Mouse (Mus musculus): ENCODE data around the gene Krt87. TPM values are rescaled to one million over a fixed set of nuclear protein-coding genes. Genes with fewer than 3 reads are reported as not detected.

The Krt87 gene
- polyA plus RNA-seq (2015; fragmentation: Nextera tagmentation; extraction: Ambion mirVana) = 0.51 and 0.91 TPM in 2 replicates

GRCm38 (mm10) chr15:101438555-101438954, at the start of gene Krt87:
Gene Krt87, minus strand, starts transcription at chr15:101438804.
- DNase-seq (ENCODE audit: low spot score) = no peak

DNA sequence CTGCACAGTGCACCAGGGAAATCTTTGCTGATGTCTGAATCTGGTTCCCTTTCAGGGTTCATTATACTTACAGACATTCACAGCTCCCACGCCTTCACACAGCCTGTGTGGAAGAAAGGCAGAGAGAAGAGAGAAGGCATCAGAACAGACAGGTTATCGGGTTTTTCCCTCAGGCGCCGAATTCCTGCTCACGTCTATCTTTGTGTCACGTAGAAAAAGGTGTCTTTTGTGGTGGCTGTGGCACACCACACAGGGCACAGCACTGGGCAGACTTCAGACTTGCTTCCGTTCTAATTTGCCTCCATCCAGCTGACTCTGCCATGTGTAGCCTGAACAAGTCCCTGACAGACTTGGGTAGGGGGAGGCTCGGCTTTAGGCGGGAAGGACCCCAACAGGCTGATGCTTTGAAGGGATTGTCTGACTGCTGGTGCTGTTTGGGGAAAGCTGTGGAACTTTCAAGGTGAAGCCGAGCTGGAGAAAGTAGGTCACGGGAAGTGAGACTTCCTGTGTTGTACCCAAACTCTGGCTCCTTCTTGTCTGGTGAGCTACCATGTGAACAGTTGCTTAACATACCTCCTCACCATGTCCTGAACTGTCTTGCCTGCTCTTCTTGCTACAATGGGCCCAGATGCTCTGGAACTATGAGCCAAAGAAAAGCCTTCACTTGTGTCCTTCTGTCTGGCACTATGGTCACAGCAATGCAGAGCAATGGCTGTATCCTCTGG, 47.5 kb upstream of the Krt87 start:
- peak; percentile 65 for DNase-seq (ENCODE audit: low spot score)

GRCm38 (mm10) chr15:101484939-101485338, 46.3 kb upstream of the Krt87 start:
- no peak for DNase-seq (ENCODE audit: low spot score)

GRCm38 (mm10) chr15:101483646-101484045, 45.0 kb upstream of the Krt87 start:
- no peak for DNase-seq (ENCODE audit: low spot score)

DNA sequence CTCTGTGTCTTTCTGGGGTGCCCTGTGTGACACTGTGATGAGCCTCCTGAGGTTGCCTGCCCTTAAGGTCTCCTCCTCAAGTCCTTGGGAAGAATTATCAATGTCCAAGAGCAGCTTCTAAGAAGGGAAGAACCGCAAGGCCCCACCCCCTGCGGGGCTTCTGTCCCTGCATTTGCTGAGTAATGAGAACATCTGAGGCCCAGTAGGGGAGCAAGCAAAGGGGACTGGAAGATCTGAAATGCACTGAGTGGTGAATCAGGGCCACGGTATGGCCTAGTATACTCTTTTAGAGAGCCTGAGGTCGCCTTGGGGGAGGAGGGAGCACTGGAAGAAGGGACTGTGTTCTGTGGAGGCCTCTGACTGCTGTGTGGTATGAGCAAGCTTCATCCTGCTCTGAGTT, 43.5 kb upstream of the Krt87 start:
- no peak for DNase-seq (ENCODE audit: low spot score)

DNA sequence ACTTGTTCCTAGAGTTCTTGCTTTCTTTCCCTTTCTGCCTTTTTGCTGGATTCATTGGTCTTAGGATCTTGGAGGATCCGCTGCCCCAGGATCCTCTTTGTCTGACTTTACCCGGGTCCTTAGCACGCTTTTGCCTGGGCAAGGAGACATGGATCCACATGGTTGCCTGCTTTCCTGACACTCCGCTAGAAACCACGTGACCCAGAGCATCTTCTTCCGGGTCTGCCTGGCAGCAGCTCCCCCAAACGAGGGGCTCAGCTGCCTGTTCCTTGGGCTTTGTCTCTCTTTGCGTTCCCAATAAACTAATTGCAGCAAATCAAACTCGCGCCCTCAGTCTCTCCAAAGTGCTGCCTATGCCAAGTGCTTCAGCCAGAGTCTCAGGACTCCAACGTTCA, 41.1 kb upstream of the Krt87 start:
- no peak for DNase-seq (ENCODE audit: low spot score)

- DNase-seq (ENCODE audit: low spot score) = peak; percentile 65
Observed at GRCm38 (mm10) chr15:101479007-101479665, 40.5 kb upstream of the Krt87 start.

DNA sequence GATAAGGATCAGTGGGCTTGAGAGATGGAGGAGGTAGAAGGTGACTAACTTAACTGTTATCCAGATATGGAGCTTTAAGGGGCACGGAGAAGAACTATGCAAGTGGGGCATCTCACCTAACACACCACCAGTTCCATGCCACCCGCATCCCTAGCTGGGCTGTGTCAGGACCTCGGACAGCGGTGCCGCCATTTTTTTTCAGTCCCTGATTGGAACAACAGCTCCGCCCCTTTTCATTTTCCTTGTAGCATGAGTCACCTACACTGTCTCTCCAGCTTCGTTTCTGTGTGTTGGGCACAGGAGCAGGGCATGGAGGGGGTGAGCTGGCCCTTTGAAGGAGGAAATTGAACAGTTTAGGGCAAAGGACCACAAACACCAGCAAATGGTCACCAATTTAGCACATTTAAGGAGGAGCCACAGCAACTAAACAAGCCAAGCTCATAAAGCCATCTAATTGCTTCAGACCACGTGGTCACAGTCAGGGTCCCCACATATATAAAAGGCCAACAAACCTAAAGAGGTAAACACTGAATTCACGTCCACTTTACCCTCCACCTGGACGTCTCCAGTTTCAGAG, 34.4 kb upstream of the Krt87 start, which contains the start of gene Krt86:
Gene Krt86 (plus strand): TSS at position 527 of the 577 bp plus-strand sequence.
- DNase-seq (ENCODE audit: low spot score) = peak; percentile 10

GRCm38 (mm10) chr15:101469093-101469492, 30.5 kb upstream of the Krt87 start:
- DNase-seq (ENCODE audit: low spot score) = no peak

DNA sequence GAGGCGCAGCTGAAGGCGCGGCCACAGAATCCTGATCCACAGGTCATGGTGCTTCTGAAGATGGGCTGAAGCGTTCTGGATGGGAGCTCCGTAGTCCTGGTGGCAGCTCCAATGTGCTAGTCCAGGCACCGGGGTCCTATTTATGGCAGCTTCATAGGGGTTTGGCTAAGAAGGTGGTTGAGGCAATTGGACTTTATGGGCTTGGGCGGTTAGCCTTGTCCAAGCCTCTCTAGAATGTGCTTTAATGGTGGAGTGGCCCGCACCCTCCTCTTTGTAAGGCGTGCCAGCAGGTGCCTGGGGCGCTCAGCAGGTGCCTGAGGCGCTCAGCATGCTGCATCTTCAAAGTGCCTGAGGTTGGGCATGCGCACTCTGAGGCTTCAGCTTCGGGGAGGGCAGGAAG, 25.0 kb upstream of the Krt87 start, which contains the start of gene Krt81:
Gene Krt81 (minus strand): TSS at position 101 of the 400 bp plus-strand sequence.
- DNase-seq (ENCODE audit: low spot score) = no peak

- DNase-seq (ENCODE audit: low spot score) = no peak
Observed at GRCm38 (mm10) chr15:101459283-101459682, 20.7 kb upstream of the Krt87 start.

DNA sequence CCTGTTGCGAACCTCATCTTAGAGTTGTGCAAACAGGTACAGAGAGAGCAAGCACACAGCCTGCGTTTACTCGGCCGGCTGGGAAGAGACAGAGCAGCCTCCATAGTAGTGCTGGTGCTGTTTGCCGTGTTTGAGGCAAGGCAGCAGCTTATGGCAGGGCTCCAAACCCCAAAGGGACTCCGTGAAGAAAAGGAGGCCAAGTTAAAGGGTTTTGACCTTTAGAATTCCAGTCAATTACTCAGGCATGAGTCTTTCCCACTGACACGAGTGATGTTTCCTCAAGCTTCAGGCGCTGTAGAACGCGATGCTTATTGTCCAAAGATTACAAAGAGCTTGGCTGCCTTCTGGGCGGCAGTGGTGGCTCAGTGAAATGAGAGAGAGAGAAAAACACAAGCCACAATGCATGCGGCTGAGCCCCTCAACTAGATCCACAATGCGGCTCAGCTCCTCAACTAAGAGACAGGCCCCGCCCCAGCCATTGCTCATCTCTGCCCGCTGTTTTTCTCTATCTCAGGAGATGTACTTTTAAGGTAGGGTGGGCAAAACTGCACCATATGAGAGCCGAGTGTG, 19.8 kb upstream of the Krt87 start:
- no peak for DNase-seq (ENCODE audit: low spot score)

DNA sequence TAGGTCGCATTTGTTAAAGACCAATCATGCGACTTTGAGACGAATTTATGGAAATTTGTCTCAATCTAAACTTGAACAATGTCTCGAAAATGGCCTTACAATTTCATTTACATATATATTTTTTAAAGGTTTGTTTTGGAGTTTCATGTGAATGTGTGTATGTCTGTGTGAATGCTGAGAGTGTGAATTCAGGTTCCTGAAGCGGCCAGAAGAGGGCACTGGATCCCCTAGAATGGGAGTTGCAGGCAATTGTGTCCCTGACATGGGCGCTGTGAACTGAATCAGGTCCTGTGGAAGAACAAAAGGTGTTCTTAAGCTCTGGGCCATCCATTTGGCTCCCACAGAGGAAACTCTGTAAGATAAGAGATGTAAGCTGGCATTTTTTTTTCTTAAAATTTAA, 17.3 kb upstream of the Krt87 start:
- no peak for DNase-seq (ENCODE audit: low spot score)

- no peak for DNase-seq (ENCODE audit: low spot score)
Observed at GRCm38 (mm10) chr15:101455292-101455691, 16.7 kb upstream of the Krt87 start.

DNA sequence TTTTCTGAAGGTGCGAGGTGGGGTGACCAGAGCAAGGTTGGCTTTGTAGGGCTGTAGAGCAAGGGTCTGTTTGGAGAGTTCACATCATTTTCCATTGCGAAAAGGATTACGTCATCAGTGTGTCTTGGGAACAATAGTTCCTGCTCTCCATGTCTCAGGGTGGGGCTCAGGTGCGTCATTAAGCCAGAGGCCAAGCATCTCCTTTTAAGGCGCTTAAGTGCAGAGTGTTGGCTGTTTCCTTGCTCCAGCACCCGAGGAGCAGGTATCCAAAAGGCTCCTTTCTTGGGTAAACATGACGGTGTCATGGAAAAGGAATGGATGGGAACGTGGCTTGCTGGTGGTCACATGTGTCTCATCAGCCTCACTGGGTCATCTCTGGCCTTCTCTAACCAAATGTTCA, 16.2 kb upstream of the Krt87 start:
- no peak for DNase-seq (ENCODE audit: low spot score)

DNA sequence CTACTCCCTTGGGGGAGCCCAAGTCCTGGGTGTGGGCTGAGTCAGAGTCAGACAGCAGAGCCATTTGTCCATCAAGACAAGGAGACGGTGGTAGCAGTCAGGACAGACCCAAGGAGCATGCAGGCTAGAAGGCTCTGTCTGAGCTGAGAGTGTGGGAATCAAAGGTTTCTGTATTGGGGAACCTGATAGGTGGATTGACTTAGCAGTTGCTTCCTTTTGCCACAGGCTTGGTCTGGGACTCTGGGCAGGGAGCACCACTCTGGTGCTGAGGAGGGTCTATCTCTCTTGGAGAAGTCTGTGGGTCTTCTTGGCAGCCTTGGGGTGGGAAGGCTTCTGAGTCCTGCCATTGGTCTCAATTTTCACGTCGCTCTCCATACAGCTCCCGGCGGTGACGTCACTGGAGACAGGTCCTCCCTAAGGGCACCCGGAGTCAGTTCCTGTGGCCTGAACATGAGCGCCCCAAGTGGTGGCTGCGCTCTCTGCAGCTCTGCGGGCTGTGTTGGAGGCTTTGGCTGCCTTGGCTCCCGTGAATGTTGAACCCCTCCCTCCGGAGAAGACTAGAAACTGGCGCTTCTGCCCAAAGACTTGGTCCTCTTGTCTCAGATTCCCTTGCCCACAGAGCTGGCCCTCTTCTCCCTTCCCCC, 14.6 kb upstream of the Krt87 start:
- DNase-seq (ENCODE audit: low spot score) = peak; percentile 55

- DNase-seq (ENCODE audit: low spot score) = no peak
Observed at GRCm38 (mm10) chr15:101447444-101447843, 8.8 kb upstream of the Krt87 start, which contains the start of gene Krt88. Gene Krt88, plus strand, starts transcription at chr15:101447744.

DNA sequence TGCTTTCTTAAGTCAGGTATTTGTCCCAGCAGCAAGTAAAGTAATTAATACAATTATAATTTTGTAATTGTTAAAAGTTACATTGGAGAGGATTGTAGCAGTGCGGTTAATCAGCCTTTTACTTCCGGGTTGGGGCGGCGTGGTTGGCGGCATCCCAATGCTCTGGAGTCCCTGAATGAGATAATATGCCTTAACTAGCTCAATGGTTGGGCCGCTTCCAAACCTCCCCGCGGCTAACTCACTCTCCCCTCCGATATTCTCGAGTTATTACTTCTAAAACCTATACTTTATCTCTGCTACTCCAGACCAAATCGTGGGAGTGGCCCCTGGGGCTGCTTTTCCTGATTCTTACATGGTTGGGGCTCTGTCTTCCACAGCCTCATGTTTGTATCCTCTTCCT, 8.0 kb upstream of the Krt87 start:
- no peak for DNase-seq (ENCODE audit: low spot score)

DNA sequence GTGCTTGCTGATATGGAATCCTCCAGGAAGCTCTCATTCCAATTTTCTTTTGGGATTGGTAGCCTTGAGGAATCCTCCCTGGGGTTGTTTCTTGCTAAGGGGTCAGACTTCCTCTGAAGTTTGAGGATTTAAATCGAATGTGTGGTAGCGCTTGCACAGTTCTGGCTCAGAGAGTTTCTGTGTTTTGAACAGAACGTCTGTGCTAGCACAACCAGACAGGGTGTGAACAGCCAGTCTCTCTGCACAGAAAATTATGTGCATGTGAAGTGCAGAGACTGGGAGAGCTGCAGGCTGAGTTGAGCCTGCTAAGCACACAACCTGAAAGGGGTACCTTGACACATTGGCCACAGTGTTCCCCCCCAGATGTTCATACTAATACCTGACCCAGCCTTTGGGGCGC, 2.2 kb upstream of the Krt87 start:
- no peak for DNase-seq (ENCODE audit: low spot score)

DNA sequence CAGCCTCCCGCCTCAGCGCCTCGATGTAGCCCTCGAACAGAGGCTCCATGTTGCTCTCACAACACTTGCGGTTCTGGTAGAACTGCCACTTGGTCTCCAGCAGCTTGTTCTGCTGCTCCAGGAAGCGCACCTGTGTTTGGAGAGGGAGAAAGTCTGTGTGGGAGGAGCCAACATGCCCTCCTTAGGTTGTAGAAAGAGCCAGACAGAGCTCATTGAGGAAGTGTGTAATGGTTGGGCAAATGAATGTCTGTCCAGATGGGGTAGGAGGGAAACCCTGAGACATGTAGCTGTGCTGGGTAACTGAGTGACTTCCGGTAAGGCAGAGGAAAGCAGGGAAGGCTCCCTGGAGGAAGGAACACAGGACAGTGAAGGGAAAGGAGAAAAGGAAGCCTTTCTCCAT, 2.0 kb downstream of the Krt87 start:
- no peak for DNase-seq (ENCODE audit: low spot score)

GRCm38 (mm10) chr15:101424914-101425313, 13.7 kb downstream of the Krt87 start:
- DNase-seq (ENCODE audit: low spot score) = no peak

- DNase-seq (ENCODE audit: low spot score) = no peak
Observed at GRCm38 (mm10) chr15:101420903-101421302, 17.7 kb downstream of the Krt87 start.

Data from thymus, postnatal 0 days (tissue).